Comparison of ENCODE assay signal across 18 mouse cellular contexts in the genomic region with DNA sequence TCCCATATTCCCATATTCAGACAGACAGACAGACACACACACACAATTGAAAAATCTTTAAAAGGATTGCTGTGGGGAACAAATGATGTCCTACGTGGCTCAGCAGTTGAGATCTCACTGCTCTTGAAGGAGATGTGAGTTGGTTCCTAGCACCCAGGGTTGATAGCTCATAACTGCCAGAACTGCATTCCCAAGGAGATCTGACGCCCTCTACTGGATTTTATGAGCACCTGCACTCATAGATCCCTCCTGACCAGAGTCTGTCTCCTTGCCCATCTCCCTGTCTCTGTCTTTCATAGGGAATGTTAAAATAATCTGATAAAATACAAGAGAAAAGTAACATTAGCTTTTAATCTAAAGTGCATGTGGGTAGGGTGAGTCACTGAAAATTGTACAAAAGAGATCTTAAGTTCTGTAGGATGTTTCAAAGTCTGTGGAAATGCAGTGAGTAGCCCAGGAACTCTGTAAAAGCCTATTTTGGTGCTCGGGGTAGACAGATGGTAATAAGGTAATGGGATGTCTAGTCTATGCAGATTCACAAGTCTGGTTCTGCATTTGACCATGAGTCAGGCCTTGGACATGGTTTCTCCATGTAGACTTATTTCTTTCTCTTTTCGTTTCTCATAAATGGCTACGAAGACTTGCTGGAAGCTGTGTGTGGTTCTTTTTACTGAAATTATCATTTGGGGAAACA.
A peak's percentile ranks its signal among the peaks of the same experiment; 100 is the strongest.
DNase-seq lines count a peak whose midpoint lies in the region; ATAC-seq and TF ChIP-seq lines count a peak whose summit lies in the region.
"Had no signal": no experiment of that assay in that cellular context is flagged by ENCODE, and none has a peak within 500 bp of the region (broad histone marks: within the 10 kb centered on the region; RNA-seq: fewer than 3 reads in every experiment).

No protein-coding gene starts in this region.

- no peaks in the 10 kb centered on the region for H3K27me3 ChIP-seq in forebrain, postnatal 0 days (ENCODE audit: insufficient read depth, low read length)
- no peaks in the 10 kb centered on the region for H3K27me3 ChIP-seq in forebrain, embryonic 14.5 days (replicated peaks; ENCODE audit: control insufficient read depth, insufficient read depth, low read length)
- H3K27me3 ChIP-seq: hindbrain, embryonic 13.5 days; liver, embryonic 12.5 days had no signal

- H3K9ac ChIP-seq in forebrain, postnatal 0 days, result no peak overlapping the region
- no peak overlapping the region for H3K9ac ChIP-seq in forebrain, embryonic 14.5 days (ENCODE audit: low read length)
- H3K9ac ChIP-seq: hindbrain, embryonic 13.5 days; liver, embryonic 12.5 days had no signal

- 90% methylated on average over 5 of the region's 5 CpGs for WGBS in forebrain, postnatal 0 days
- 90% methylated on average over 5 of the region's 5 CpGs for WGBS in forebrain, embryonic 14.5 days

- H3K4me1 ChIP-seq in forebrain, postnatal 0 days (ENCODE audit: insufficient read depth), result peaks cover 4% of the 10 kb centered on the region; the same call in 1 of the 2 replicates
- no peaks in the 10 kb centered on the region for H3K4me1 ChIP-seq in forebrain, embryonic 14.5 days (ENCODE audit: control insufficient read depth, insufficient read depth, low read length)
- H3K4me1 ChIP-seq: hindbrain, embryonic 13.5 days; liver, embryonic 12.5 days had no signal

- H3K36me3 ChIP-seq in forebrain, postnatal 0 days (ENCODE audit: insufficient read depth), result no peaks in the 10 kb centered on the region
- H3K36me3 ChIP-seq in forebrain, embryonic 14.5 days (ENCODE audit: control insufficient read depth, insufficient read depth, low read length), result no peaks in the 10 kb centered on the region
- H3K36me3 ChIP-seq: hindbrain, embryonic 13.5 days; liver, embryonic 12.5 days had no signal

- 0 out of 2 replicates have a peak, but pooled peaks have one; percentile 18 for TF ChIP-seq CTCF in forebrain, postnatal 0 days (IDR thresholded peaks at IDR 0.05; ENCODE audit: low read depth)
- TF ChIP-seq CTCF in layer of hippocampus, adult 2 months (conservative IDR thresholded peaks at IDR 0.05), result peak; percentile 58

- H3K9me3 ChIP-seq in forebrain, postnatal 0 days (ENCODE audit: low read length), result no peaks in the 10 kb centered on the region
- H3K9me3 ChIP-seq in forebrain, embryonic 14.5 days (replicated peaks; ENCODE audit: control insufficient read depth, low read length), result no peaks in the 10 kb centered on the region
- H3K9me3 ChIP-seq: hindbrain, embryonic 13.5 days; liver, embryonic 12.5 days had no signal

- H3K4me2 ChIP-seq in forebrain, postnatal 0 days (ENCODE audit: low read depth), result no peak overlapping the region
- H3K4me2 ChIP-seq in forebrain, embryonic 14.5 days (ENCODE audit: low read length), result no peak overlapping the region
- H3K4me2 ChIP-seq: hindbrain, embryonic 13.5 days; liver, embryonic 12.5 days had no signal

- H3K27ac ChIP-seq in forebrain, postnatal 0 days (ENCODE audit: low read depth, low read length), result no peak overlapping the region
- H3K27ac ChIP-seq in forebrain, embryonic 14.5 days (ENCODE audit: low read depth, low read length), result no peak overlapping the region
- peak overlapping the region; percentile 69 for H3K27ac ChIP-seq in layer of hippocampus, adult 2 months
- H3K27ac ChIP-seq: hindbrain, embryonic 13.5 days; liver, embryonic 12.5 days had no signal

- ATAC-seq in forebrain, postnatal 0 days, result no peak
- no peak for ATAC-seq in forebrain, embryonic 14.5 days
- ATAC-seq: forebrain, embryonic 16.5 days; intestine, embryonic 16.5 days; liver, embryonic 12.5 days had no signal

- no peak for DNase-seq in forebrain, postnatal 0 days
- no peak for DNase-seq in forebrain, embryonic 14.5 days (ENCODE audit: low spot score)
- DNase-seq in layer of hippocampus, adult 2 months (ENCODE audit: low spot score in 2 of 2), result no peak
- DNase-seq in layer of hippocampus, postnatal 10 days (ENCODE audit: low spot score in 2 of 2), result no peak
- DNase-seq in 3T3-L1 (ENCODE audit: low read depth, low spot score) (peak; percentile 18), R1 (ENCODE audit: low read depth, low spot score) (peak; percentile 24)
- DNase-seq in gastrocnemius, adult 8-10 months (ENCODE audit: low spot score in 2 of 2), result no peak
- no peak for DNase-seq in right cerebral cortex, postnatal 4 days
- DNase-seq: adrenal gland, adult 2 months; cerebellum, adult 11-12 months; cerebellum, postnatal 25 days; gastrocnemius, postnatal 14 days; kidney, postnatal 25 days; lung, postnatal 14 days had no signal

- no peak overlapping the region for H3K4me3 ChIP-seq in forebrain, postnatal 0 days (ENCODE audit: low read depth, low read length)
- no peak overlapping the region for H3K4me3 ChIP-seq in forebrain, embryonic 14.5 days (ENCODE audit: low read depth, low read length)
- H3K4me3 ChIP-seq in layer of hippocampus, adult 2 months, result no peak overlapping the region
- H3K4me3 ChIP-seq: hindbrain, embryonic 13.5 days; liver, embryonic 12.5 days had no signal

Comparison
In these comparisons a context has a peak if more than half of its experiments do, and no peak if none do; other contexts are left out.
1. DNase-seq: peak in 3T3-L1 (single experiment) and R1 (single experiment); none in forebrain, postnatal 0 days (single experiment), forebrain, embryonic 14.5 days (single experiment), layer of hippocampus, adult 2 months (0 of 2), layer of hippocampus, postnatal 10 days (0 of 2), gastrocnemius, adult 8-10 months (0 of 2) and right cerebral cortex, postnatal 4 days (single experiment).